Mouse (Mus musculus): ENCODE measurements around the gene Ccsap. TPM values are rescaled to one million over a fixed set of nuclear protein-coding genes. Genes with fewer than 3 reads are reported as not detected.
"Not testable (repeated sequence)": the region's sequence is repeated elsewhere in the genome, so short reads cannot be mapped to it uniquely, and the experiment has no call there.

Gene Ccsap
- polyA plus RNA-seq, 1 experiment from 2014 or later, result 5.4 TPM

DNA sequence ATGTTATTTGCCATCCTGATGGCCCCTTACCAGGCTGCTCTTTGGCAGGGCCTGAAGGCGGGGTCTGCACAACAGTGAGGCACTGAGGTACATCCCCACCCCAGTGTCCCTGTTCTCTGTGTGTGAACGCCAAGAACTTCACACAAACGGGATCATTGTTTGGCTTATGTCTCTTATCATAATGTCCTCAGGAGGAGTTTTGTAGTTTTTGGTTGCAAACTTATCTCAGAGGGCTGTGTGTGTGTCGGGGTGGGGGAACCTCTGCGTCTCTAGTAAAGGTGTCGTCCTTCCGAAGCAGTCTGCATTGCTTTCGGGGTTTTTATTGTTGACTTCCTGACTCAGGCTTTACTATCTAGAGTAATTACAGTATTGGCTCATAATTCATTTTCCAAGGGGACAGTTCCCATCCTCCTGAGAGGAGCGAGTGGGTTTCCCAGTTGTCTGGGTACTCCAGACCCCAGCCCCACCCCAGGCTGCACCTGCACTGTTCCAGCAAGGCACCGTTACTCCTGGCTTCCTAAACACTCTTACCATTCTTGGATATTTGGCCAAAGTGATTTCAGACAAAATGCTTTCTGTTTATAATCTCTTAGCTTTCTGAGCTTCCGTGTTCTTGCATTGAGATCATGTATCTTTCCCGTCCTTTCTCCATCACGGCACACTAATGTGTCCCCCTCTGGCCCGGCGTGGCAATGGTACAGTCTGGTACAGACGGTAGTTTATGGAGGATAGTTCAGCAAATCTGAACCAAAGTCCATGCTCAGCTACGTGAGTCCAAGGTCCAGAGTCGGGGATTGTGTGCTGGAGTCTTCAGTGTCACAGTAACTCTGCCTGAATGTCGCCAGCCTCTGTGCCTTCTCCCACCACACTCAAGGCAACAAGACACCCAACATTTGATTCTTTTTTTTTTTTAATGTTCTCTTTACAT is 40.1 kb downstream of the Ccsap start:
- no peaks in the 10 kb centered on the region for H3K4me1 ChIP-seq (ENCODE audit: control insufficient read depth, insufficient read depth, low read length)
- H3K9me3 ChIP-seq (ENCODE audit: control insufficient read depth, low read length), result no peaks in the 10 kb centered on the region
- H3K27me3 ChIP-seq (ENCODE audit: control insufficient read depth, insufficient read depth, low read length), result no peaks in the 10 kb centered on the region
- no peaks in the 10 kb centered on the region for H3K36me3 ChIP-seq (ENCODE audit: control insufficient read depth, insufficient read depth, low read length)
- ATAC-seq (ENCODE audit: low read depth), result no peak
- no peak overlapping the region for H3K9ac ChIP-seq (replicated peaks; ENCODE audit: low read depth, low read length)
- no peak overlapping the region for H3K4me2 ChIP-seq (ENCODE audit: low read depth, low read length)
- H3K4me3 ChIP-seq (ENCODE audit: low read depth, low read length), result no peak overlapping the region
- 92% methylated on average over 19 of the region's 19 CpGs for WGBS
- no peak overlapping the region for H3K27ac ChIP-seq (ENCODE audit: low read depth, low read length)

DNA sequence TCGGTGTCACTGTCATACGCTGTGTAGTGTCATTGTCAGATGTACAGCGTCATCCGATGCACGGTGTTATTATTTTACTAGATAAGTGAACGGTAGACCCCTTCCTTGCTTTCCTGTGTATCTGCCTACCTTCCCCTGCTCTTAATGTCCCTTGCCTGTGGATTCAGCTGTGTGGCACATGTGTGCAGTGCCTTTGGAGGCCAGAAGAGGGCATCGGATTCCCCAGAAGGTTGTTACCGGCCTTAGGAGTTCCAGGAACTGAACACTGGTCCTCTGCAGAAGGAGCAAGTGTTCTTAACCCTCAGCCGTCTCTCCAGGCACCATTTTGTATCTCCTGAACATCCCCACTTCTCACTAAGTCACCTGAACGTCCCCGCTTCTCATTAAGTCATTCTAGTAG is 42.3 kb downstream of the Ccsap start:
- no peaks in the 10 kb centered on the region for H3K36me3 ChIP-seq (ENCODE audit: control insufficient read depth, insufficient read depth, low read length)
- H3K4me3 ChIP-seq (ENCODE audit: low read depth, low read length), result no peak overlapping the region
- 91% methylated on average over 11 of the region's 11 CpGs for WGBS
- H3K9ac ChIP-seq (replicated peaks; ENCODE audit: low read depth, low read length), result no peak overlapping the region
- H3K4me1 ChIP-seq (ENCODE audit: control insufficient read depth, insufficient read depth, low read length), result no peaks in the 10 kb centered on the region
- no peaks in the 10 kb centered on the region for H3K27me3 ChIP-seq (ENCODE audit: control insufficient read depth, insufficient read depth, low read length)
- H3K4me2 ChIP-seq (ENCODE audit: low read depth, low read length), result no peak overlapping the region
- no peaks in the 10 kb centered on the region for H3K9me3 ChIP-seq (ENCODE audit: control insufficient read depth, low read length)
- no peak overlapping the region for H3K27ac ChIP-seq (ENCODE audit: low read depth, low read length)
- no peak for ATAC-seq (ENCODE audit: low read depth)

DNA sequence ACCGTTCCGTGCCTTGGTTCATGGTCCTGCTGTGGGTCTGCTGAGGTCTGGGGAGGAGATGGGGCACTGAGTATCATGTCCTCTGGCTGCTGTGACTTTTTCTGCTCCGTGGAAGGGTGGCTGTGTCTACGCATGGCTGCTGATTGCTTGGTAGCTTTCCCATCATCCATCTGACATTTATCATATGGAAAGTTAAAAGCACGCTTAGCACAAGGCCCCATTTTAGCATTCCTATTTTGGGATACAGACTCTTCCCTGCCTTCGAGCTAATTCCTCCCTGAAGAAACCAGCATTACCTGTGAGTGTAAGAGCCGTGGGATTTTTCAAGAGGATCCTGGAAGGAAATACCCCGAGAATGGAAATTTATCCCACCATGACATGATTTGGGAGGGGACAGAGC is 43.1 kb downstream of the Ccsap start:
- no peaks in the 10 kb centered on the region for H3K4me1 ChIP-seq (ENCODE audit: control insufficient read depth, insufficient read depth, low read length)
- WGBS, result 85% methylated on average over 8 of the region's 8 CpGs
- ATAC-seq (ENCODE audit: low read depth), result no peak
- H3K4me3 ChIP-seq (ENCODE audit: low read depth, low read length), result no peak overlapping the region
- no peaks in the 10 kb centered on the region for H3K27me3 ChIP-seq (ENCODE audit: control insufficient read depth, insufficient read depth, low read length)
- H3K36me3 ChIP-seq (ENCODE audit: control insufficient read depth, insufficient read depth, low read length), result no peaks in the 10 kb centered on the region
- no peaks in the 10 kb centered on the region for H3K9me3 ChIP-seq (ENCODE audit: control insufficient read depth, low read length)
- H3K27ac ChIP-seq (ENCODE audit: low read depth, low read length), result no peak overlapping the region
- no peak overlapping the region for H3K9ac ChIP-seq (replicated peaks; ENCODE audit: low read depth, low read length)
- no peak overlapping the region for H3K4me2 ChIP-seq (ENCODE audit: low read depth, low read length)

DNA sequence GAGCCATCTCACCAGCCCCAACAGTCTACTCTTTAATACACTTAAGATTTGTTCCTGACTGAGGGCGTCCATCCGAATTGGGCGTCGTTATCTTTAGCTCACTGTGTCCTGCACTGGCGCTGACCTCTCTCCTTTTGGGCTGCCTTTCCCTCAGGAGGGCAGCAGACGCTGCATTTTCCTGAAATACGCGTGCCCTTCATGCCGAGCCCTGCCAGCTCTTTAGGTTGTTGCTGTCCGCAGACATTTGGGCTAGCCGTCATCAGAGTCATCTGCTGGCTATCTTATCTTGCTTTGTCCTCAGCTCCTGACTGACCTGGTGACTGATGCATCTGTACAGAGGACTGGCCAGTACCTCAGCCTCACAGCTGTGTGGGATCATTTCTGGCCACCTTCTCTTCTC is 44.7 kb downstream of the Ccsap start:
- Histone ChIP-seq H3K27me3 (ENCODE audit: control insufficient read depth, insufficient read depth, low read length) (no peaks in the 10 kb centered on the region), H3K36me3 (ENCODE audit: control insufficient read depth, insufficient read depth, low read length) (no peaks in the 10 kb centered on the region), H3K4me3 (ENCODE audit: low read depth, low read length) (no peak overlapping the region), H3K9ac (replicated peaks; ENCODE audit: low read depth, low read length) (no peak overlapping the region), H3K4me1 (ENCODE audit: control insufficient read depth, insufficient read depth, low read length) (no peaks in the 10 kb centered on the region), H3K27ac (ENCODE audit: low read depth, low read length) (no peak overlapping the region), H3K4me2 (ENCODE audit: low read depth, low read length) (no peak overlapping the region), H3K9me3 (ENCODE audit: control insufficient read depth, low read length) (no peaks in the 10 kb centered on the region)
- 89% methylated on average over 11 of the region's 11 CpGs for WGBS
- ATAC-seq (ENCODE audit: low read depth), result no peak

DNA sequence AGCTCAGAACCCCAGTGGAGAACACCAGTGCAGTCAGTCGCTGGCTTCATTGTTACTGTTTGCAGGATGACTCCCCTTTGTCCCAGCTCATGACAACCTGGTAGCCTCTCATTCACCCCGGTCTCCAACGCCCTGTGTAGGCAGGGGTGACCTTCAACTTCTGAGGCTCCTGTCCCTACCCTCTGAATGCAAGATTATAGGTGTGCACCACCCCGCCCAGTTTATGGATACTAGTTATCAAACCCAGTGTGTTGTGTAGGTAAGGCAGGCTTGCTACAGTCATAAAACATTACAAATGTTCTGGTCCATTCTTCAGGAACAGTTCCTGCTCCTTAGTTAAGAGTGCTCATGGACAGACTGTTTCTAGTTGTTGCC is 46.1 kb downstream of the Ccsap start:
- Histone ChIP-seq H3K4me3 (ENCODE audit: low read depth, low read length) (no peak overlapping the region), H3K9me3 (ENCODE audit: control insufficient read depth, low read length) (no peaks in the 10 kb centered on the region), H3K9ac (replicated peaks; ENCODE audit: low read depth, low read length) (0 out of 2 replicates have a peak overlapping the region, but pooled peaks have one; percentile 1), H3K27me3 (ENCODE audit: control insufficient read depth, insufficient read depth, low read length) (no peaks in the 10 kb centered on the region), H3K27ac (ENCODE audit: low read depth, low read length) (no peak overlapping the region), H3K4me2 (ENCODE audit: low read depth, low read length) (no peak overlapping the region), H3K4me1 (ENCODE audit: control insufficient read depth, insufficient read depth, low read length) (no peaks in the 10 kb centered on the region), H3K36me3 (ENCODE audit: control insufficient read depth, insufficient read depth, low read length) (no peaks in the 10 kb centered on the region)
- no peak for ATAC-seq (ENCODE audit: low read depth)
- 87% methylated on average over 4 of the region's 4 CpGs for WGBS

DNA sequence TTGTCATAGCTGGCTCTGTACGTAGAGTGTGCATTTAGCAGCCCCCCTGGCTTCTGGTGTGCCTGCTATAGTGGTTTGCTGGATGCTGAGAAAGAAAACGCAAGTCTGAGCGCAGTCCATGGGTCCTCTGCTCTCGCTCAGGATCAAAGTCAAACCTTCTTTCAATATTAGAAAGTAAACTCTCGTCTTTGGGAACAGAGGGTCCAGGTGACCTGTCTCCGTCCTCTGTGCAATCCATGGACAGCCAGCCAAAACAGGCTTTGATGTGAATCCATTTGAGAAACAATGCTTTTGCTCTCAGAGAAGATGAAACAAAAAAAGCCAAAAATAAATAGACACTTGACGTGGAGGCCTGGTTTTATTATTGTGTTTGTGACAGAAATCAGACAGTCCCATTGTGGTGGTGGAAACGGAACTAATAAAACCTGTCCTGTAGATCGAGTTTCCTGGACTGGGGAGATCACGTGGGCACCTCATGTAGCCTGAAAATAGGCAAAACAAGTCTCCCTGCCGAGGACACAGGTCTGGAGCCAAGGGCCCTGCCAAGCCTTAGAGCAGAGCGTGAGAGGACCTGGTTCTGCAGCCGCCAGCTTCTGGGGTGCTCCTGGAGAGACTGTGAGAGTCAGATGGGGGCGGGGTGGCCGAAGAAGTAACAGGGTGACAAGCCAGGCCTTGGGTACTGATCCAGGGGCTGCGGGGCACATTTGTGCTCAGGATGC is 46.7 kb downstream of the Ccsap start:
- no peak for ATAC-seq (ENCODE audit: low read depth)
- H3K27me3 ChIP-seq (ENCODE audit: control insufficient read depth, insufficient read depth, low read length), result no peaks in the 10 kb centered on the region
- H3K36me3 ChIP-seq (ENCODE audit: control insufficient read depth, insufficient read depth, low read length), result no peaks in the 10 kb centered on the region
- no peak overlapping the region for H3K4me2 ChIP-seq (ENCODE audit: low read depth, low read length)
- no peaks in the 10 kb centered on the region for H3K4me1 ChIP-seq (ENCODE audit: control insufficient read depth, insufficient read depth, low read length)
- 0 out of 2 replicates have a peak overlapping the region, but pooled peaks have one; percentile 1 for H3K9ac ChIP-seq (replicated peaks; ENCODE audit: low read depth, low read length)
- no peaks in the 10 kb centered on the region for H3K9me3 ChIP-seq (ENCODE audit: control insufficient read depth, low read length)
- H3K27ac ChIP-seq (ENCODE audit: low read depth, low read length), result no peak overlapping the region
- 73% methylated on average over 16 of the region's 16 CpGs for WGBS
- no peak overlapping the region for H3K4me3 ChIP-seq (ENCODE audit: low read depth, low read length)

DNA sequence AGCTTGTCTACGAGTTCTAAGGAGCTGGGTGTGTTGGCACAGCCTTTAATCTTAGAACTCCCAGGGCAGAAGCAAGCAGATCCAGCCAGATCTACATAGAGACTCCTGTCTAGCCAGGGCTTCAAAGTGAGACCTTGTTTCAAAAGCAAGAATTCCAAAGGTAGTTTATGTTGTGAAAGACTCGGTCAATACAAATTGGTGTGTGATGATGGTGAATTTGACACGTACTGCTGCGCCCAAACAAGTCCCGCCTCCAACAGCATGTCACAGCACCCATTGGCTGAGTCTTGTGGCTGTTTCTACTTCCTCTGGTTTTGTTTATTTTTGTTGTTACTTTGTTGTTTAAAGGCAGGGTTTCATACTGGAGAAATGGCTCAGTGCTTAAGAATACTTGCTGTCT is 47.8 kb downstream of the Ccsap start:
- Histone ChIP-seq H3K27me3 (ENCODE audit: control insufficient read depth, insufficient read depth, low read length) (no peaks in the 10 kb centered on the region), H3K4me1 (ENCODE audit: control insufficient read depth, insufficient read depth, low read length) (peaks cover 5% of the 10 kb centered on the region), H3K9me3 (ENCODE audit: control insufficient read depth, low read length) (no peaks in the 10 kb centered on the region), H3K9ac (replicated peaks; ENCODE audit: low read depth, low read length) (no peak overlapping the region), H3K36me3 (ENCODE audit: control insufficient read depth, insufficient read depth, low read length) (no peaks in the 10 kb centered on the region), H3K4me3 (ENCODE audit: low read depth, low read length) (no peak overlapping the region), H3K4me2 (ENCODE audit: low read depth, low read length) (no peak overlapping the region), H3K27ac (ENCODE audit: low read depth, low read length) (no peak overlapping the region)
- ATAC-seq (ENCODE audit: low read depth), result no peak
- WGBS, result 91% methylated on average over 5 of the region's 5 CpGs

DNA sequence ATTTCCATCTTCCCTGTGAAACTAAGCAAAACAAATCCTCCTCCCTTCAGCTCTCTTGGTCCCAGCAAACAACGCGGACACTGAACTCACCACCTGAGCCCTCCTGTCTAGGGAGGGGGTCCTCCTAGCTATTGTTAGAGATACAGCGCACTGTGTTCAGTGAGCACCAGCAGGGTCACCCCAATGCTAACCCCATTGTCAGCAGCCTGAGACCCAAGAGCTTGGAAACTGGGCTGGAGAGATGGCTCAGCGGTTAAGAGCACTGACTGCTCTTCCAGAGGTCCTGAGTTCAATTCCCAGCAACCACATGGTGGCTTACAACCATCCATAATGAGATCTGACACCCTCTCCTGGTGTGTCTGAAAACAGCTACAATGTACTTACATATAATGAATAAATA is 50.7 kb downstream of the Ccsap start:
- not testable (repeated sequence) for H3K9ac ChIP-seq (replicated peaks; ENCODE audit: low read depth, low read length); H3K4me2 ChIP-seq (ENCODE audit: low read depth, low read length); H3K9me3 ChIP-seq (ENCODE audit: control insufficient read depth, low read length); ATAC-seq (ENCODE audit: low read depth); H3K27ac ChIP-seq (ENCODE audit: low read depth, low read length); H3K27me3 ChIP-seq (ENCODE audit: control insufficient read depth, insufficient read depth, low read length); H3K4me3 ChIP-seq (ENCODE audit: low read depth, low read length); H3K36me3 ChIP-seq (ENCODE audit: control insufficient read depth, insufficient read depth, low read length)
- 89% methylated on average over 4 of the region's 4 CpGs for WGBS
- H3K4me1 ChIP-seq (ENCODE audit: control insufficient read depth, insufficient read depth, low read length), result peaks cover 19% of the 10 kb centered on the region

DNA sequence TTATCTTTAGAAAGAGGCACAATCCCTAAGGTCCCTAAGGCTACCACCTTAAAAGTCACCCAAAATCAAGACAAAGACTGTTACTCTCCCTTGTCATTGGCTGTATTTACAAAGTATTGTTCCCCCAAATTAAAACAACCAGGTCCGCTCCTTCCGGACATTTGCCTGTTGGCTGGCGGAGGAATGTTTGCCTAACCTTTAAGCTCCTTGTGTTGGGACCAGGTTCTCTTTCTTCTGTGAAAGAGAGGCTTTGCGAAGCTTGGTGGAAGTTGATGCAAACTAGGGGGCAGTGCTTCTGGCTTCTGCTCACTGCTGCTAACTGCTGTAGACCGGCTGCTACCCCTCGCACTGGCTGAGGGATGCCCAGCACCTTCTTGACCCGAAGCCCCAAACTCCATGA is 51.3 kb downstream of the Ccsap start:
- no peaks in the 10 kb centered on the region for H3K27me3 ChIP-seq (ENCODE audit: control insufficient read depth, insufficient read depth, low read length)
- no peak overlapping the region for H3K4me2 ChIP-seq (ENCODE audit: low read depth, low read length)
- no peak overlapping the region for H3K27ac ChIP-seq (ENCODE audit: low read depth, low read length)
- H3K4me1 ChIP-seq (ENCODE audit: control insufficient read depth, insufficient read depth, low read length), result peaks cover 19% of the 10 kb centered on the region
- no peaks in the 10 kb centered on the region for H3K9me3 ChIP-seq (ENCODE audit: control insufficient read depth, low read length)
- no peak overlapping the region for H3K9ac ChIP-seq (replicated peaks; ENCODE audit: low read depth, low read length)
- ATAC-seq (ENCODE audit: low read depth), result no peak
- H3K36me3 ChIP-seq (ENCODE audit: control insufficient read depth, insufficient read depth, low read length), result no peaks in the 10 kb centered on the region
- WGBS, result 86% methylated on average over 7 of the region's 7 CpGs
- no peak overlapping the region for H3K4me3 ChIP-seq (ENCODE audit: low read depth, low read length)
